Mouse (Mus musculus) kidney, postnatal 25 days (tissue): ENCODE measurements around the gene Sp100.
A peak's percentile ranks its signal among the peaks of the same experiment; 100 is the strongest.

Experiments used
- DNase-seq, 2 experiments: peaks; one replicate each; pipeline ENCODE4 v3.0.0; 2021; ENCODE audit warnings: mixed read lengths in 2 of 2

Sp100 gene

GRCm38 (mm10) chr1:85702531-85702930 is 52.7 kb downstream of the Sp100 start:
- DNase-seq = no peak

- DNase-seq = peak; percentile 65 to 74
These were observed 53.7 kb downstream of the Sp100 start for GRCm38 (mm10) chr1:85703245-85704186.

GRCm38 (mm10) chr1:85705552-85705951 is 55.8 kb downstream of the Sp100 start:
- DNase-seq = no peak

- no peak for DNase-seq
These were observed 57.0 kb downstream of the Sp100 start for GRCm38 (mm10) chr1:85706754-85707153.

GRCm38 (mm10) chr1:85714501-85714900 is 64.7 kb downstream of the Sp100 start:
- no peak for DNase-seq

DNA sequence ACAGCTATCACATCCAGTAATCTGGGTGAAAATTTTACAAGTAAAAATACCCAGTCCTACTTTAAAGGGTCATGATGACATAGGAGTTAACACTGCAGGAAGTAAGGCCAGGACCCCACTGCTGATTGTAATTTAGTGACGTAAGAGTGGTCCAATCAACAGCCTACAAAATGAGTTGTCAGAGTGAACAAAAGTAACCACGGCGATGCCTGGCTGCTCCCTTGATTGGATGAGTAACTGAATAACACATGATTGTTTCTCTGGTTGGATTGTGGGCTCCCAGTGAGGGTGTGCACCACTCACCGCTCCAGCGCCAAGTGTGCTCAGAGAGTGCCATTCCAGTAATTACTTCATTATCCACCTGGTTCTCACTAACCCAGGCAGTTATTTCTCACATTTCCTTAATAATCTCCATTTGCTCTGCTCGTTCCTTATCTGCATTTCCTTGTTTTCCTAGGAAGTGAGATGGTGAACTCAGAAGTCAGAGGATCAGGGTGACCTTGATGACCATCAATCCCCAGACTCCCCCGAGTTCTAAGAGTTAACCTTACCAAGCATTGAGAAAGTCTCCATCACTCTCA is 66.7 kb downstream of the Sp100 start:
- no peak for DNase-seq

- DNase-seq = no peak
These were observed 69.3 kb downstream of the Sp100 start for GRCm38 (mm10) chr1:85719049-85719448.

GRCm38 (mm10) chr1:85720220-85720893 is 70.6 kb downstream of the Sp100 start:
- DNase-seq = no peak

- DNase-seq = no peak
These were observed 80.7 kb downstream of the Sp100 start for GRCm38 (mm10) chr1:85730471-85730870.

DNA sequence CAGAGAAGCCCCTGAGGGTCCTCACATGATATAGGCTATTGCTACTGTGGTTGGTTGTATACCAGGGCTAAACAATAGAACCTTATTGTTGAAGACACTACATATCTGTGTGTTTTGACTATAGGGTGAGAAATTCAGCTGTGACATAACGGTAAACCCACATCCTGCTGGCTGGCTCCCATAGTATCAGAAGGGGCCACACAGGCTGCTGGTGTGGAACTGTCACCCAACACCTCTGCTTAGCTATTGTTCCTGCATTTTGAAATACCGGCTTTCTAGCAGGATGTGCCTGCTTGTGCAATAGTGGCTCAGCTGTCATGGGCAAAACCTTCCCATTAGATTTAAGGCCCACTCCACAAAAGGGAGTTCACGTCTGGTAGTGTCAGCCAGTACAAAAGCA is 82.8 kb downstream of the Sp100 start:
- no peak for DNase-seq

GRCm38 (mm10) chr1:85734511-85734910 is 84.7 kb downstream of the Sp100 start:
- no peak for DNase-seq

GRCm38 (mm10) chr1:85735463-85736123 is 85.8 kb downstream of the Sp100 start:
- peak; percentile 19 to 60 for DNase-seq

- DNase-seq = peak; percentile 47 to 88
These were observed 86.8 kb downstream of the Sp100 start for GRCm38 (mm10) chr1:85736355-85737184.

DNA sequence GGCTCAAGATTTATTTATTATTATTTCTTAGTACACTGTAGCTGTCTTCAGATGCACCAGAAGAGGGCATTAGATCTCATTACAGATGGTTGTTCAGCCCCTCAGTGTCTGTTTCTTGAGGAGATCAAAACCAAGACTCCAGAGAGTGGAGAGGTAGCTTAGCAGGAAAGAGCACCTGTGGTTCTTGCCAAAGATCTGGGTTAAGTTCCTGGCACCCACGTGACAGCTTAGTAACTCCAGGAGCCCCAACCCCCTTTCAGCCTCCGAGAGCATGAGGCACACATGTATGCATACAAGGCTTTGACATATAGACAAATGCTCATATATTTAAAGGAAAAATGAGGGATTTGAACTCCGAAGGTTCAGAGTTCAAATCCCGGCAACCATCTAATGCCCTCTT is 89.2 kb downstream of the Sp100 start:
- DNase-seq = no peak

- DNase-seq = no peak
These were observed 90.0 kb downstream of the Sp100 start for GRCm38 (mm10) chr1:85739819-85740218.

- no peak for DNase-seq
These were observed 91.1 kb downstream of the Sp100 start for GRCm38 (mm10) chr1:85740923-85741322.

DNA sequence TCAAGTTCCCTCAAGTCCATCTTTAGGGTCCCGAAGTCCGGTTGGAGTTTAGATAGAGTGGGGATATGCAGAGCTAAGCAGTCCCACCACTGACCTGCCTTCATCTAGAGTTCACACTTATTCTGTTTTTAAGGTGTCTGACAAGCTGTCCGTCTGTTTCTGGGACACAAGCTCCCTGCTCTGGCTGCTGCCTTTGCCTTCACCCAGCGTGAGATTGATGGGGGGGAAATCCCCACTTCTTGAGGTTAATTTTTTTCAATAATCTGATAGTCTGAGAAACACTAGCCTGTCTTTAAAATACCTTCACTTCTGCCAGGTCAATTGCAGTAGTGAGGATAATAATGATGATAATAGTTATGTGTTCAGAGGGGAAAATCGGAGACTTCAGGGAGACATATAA is 92.5 kb downstream of the Sp100 start:
- no peak for DNase-seq

DNA sequence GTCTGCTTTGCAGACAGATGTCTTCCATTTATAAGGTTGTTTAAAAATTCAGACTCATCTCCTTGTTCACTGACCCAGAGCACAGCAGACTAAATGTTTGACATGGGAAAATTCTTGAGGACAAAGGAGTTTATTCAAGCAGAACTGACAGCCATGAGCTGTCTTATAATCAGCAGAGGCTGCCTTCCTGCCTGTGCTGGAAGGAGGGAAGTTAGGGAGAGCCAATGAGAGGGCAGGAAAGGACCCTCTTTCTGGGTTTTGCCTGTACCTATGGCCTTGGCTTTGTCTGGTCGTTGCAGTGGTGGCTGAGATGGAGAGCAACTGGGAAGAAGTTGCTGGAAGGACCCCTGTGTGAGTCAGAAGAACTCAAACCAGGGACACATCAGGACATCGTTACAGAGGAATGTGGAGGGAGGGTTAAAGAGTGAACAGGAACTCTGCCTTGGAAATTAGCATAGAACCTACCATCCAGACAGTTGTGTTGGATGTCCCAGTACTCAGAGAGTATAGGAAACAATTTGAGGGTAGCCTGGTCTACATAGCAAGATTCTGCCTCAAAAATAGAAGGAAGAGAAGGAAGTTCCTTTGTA is 93.2 kb downstream of the Sp100 start:
- DNase-seq = no peak

GRCm38 (mm10) chr1:85744539-85744938 is 94.8 kb downstream of the Sp100 start:
- DNase-seq = no peak

GRCm38 (mm10) chr1:85746511-85746910 is 96.7 kb downstream of the Sp100 start:
- no peak for DNase-seq

DNA sequence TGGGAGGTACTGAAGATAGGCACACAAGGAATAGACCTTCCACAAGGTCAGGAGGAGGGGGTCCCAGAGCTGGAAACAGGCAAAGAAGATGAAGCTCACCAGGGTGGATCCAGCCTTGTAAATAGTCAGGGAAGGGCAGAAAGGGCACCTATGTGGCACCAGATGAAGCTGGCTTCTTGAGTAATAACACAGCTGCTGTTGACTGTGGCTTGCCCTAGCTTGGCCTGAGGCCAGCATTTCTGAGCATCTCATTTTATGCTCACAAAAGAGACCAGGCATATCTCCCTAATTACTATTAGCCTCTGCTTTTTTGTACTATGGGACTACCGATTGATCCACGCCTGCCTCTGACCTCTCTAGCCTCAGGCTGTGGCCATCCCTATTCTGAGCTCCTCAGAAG is 100.0 kb downstream of the Sp100 start:
- DNase-seq = peak in 1 of 2 experiments; percentile 11

GRCm38 (mm10) chr1:85750650-85751049 is 100.9 kb downstream of the Sp100 start:
- DNase-seq = no peak
